Mouse (Mus musculus) colon, adult 2 months (tissue): ENCODE data around the gene Pou2f1. TPM values are rescaled to one million over a fixed set of nuclear protein-coding genes. Genes with fewer than 3 reads are reported as not detected.

Experiments
- polyA plus RNA-seq: library from polyadenylated mRNA; depleted of rRNA; stranded (reverse); fragments of >200 nt; gene quantifications from 2 replicates; pipeline ENCODE4 v1.2.3, GENCODE M21; 2012; rRNA removed

The Pou2f1 gene
- 13.3 and 14.3 TPM in 2 replicates for polyA plus RNA-seq

GRCm38 (mm10) chr1:166002520-166003155 is at the start of gene Pou2f1:
TSS of gene Pou2f1 (minus strand) at chr1:166002678.

Other genes starting within 250 kb of the Pou2f1 start
- gene Creg1, start 238.9 kb downstream of the Pou2f1 start, polyA plus RNA-seq = 38.1 and 51.3 TPM in 2 replicates
- gene Cd247, start 214.0 kb downstream of the Pou2f1 start, polyA plus RNA-seq = 0.74 and 1.1 TPM in 2 replicates
- 0.08 and 0.09 TPM in 2 replicates for gene Dusp27, start 125.2 kb upstream of the Pou2f1 start, polyA plus RNA-seq
- 726 and 814 TPM in 2 replicates for gene Gpa33, start 127.6 kb upstream of the Pou2f1 start, polyA plus RNA-seq
- not detected in 2 replicates for gene Mael, start 236.1 kb upstream of the Pou2f1 start, polyA plus RNA-seq